Mouse (Mus musculus) CD8-positive naive resting alpha-beta T cell, adult 2 months (primary cell): ENCODE data around the gene Cops2.

ENCODE experiments used
- DNase-seq, 2 experiments: peaks; one replicate each; pipeline ENCODE4 v3.0.0; 2022; ENCODE audit warnings: low read depth in 2 of 2, low spot score in 2 of 2

Cops2 gene

GRCm38 (mm10) chr2:125782719-125783109, 76.2 kb downstream of the Cops2 start, which contains the start of gene Secisbp2l:
TSS of gene Secisbp2l (minus strand) at chr2:125782870.
- peak; percentile 76 to 80 for DNase-seq

- no peak for DNase-seq
Measured at GRCm38 (mm10) chr2:125781978-125782718, 76.8 kb downstream of the Cops2 start.

GRCm38 (mm10) chr2:125781006-125781405, 77.9 kb downstream of the Cops2 start:
- DNase-seq, result no peak
